Mouse (Mus musculus) naive thymus-derived CD4-positive, alpha-beta T cell, adult 2 months (primary cell): ENCODE data around the gene Lrrd1.
"Not testable (repeated sequence)": the region's sequence is repeated elsewhere in the genome, so short reads cannot be mapped to it uniquely, and the experiment has no call there.

Experiments
- DNase-seq: peaks from one replicate; pipeline ENCODE4 v3.0.0-alpha.2; 2011; ENCODE audit warnings: low read depth

The Lrrd1 gene

DNA sequence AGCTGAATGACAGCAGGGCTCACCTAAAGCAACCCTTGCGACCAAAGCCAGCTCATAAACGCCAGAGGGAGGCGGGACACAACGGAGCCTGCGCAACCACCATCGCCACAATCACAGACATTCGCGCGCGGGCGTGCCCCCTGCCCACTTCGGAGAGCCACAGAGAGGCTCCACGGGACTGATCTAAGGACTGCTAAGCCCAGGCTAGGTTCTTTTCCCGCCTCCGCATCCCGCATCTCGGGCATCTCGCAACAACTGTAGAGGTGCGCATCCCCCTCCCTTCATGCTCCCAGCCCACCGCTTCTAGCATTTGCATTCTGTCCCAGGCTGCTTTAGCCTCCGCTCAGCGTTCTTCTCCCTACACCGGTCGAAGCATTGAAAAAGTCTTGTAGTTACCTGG is at the start of gene Lrrd1:
TSS of gene Lrrd1 (plus strand) at position 148 of the 400 bp plus-strand sequence.
- no peak for DNase-seq

GRCm38 (mm10) chr5:3797101-3797500 is 47.9 kb upstream of the Lrrd1 start:
- DNase-seq, result not testable (repeated sequence)

DNA sequence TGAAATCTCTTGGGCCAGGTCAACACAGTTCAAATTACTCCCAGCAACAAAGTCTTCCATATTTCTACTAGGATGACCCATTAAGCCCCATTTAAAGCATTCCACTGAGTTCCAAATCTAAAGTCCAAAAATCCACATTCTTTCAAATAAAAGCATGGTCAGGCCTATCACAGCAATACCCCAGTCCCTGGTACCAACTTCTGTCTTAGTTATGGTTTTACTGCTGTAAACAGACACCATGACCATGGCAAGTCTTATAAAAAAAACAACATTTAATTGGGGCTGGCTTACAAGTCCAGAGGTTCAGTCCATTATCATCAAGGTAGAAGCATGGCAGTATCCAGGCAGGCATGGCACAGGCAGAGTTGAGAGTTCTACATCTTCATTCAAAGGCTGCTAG is 46.3 kb upstream of the Lrrd1 start:
- not testable (repeated sequence) for DNase-seq

GRCm38 (mm10) chr5:3800041-3800440 is 44.9 kb upstream of the Lrrd1 start:
- peak; percentile 8 for DNase-seq

- DNase-seq, result peak; percentile 50
These were observed 44.1 kb upstream of the Lrrd1 start for GRCm38 (mm10) chr5:3800881-3801280.

DNA sequence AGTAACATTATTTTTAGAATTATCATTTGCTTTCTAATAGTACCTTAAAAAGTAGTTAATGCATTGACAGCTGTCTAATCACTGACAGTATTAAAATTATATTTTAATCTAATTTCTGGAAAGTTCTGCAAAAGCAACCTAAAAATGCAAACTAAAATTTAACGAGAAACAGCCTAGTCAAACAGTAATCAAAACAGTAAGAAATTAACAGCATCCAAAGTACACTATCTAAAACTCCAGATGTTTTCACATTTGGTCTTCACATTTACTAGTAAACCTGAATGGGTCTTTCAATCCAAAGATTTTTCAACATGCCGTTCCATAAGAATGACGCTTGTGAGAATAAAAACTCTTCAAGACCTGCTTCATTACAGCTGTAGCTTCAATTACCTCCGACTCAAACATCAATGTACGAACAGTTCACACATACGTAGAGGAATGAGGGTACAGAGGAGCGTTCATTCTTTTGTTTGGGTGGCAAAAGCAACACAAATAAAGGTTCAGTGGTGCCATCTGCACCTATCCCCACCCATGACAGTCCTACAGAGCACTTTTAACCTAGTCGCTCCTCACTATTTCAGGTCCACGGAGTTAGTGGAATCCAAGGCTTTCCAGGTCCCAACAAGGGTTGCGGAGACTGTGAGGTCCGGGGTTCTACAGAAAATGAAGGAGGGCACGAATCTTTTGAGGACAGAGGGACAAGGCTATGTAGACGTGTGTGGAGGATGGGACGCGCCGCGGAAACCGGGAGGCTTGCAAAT is 43.1 kb upstream of the Lrrd1 start:
- DNase-seq, result no peak

GRCm38 (mm10) chr5:3802433-3803291 is 42.3 kb upstream of the Lrrd1 start, which contains the start of the genes Ankib1 and Krit1:
Gene Ankib1 (minus strand): TSS chr5:3802925.
Gene Krit1 (plus strand): TSS chr5:3803184.
- peak; percentile 90 for DNase-seq

DNA sequence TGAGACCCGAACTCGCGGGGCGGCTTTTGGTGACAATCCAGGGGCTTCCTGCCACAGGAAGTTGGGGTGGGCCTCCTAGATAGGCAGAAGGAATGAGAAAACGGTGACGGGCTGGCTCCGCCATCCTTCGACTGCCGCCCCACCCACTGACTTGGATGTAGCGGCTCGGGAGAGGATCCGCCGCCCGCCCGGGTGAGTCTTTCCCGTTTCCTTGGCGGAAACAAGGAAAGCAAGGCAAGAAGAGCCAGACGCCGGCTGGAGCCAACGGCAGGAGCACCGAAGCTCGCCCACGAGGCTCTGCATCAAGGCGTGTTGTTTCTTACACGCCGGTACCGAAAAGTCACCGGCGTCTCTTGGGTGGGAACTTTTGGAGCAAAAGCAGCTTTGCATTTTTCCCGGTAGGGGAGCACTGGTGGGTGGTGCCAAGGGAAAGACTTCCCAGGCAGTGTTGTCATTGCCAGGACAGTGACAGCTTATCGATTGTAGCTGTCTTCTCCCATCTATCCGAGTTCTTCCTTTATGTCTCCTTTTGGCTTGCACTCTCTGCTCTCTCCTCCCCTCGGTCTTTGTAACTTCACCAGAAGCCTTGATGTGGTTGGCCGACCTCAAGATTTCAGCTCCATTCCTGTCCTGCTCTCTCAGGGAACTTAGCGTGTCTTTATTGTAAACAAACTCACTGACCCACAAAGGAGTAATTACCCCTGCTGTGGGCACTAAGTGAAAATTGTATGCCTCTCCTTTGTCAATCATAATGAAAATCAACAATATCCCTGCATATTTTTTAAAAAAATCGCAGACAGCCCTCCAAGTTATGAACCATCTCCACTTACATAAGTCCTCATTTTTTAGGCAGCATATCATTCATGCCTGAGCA is 41.4 kb upstream of the Lrrd1 start:
- peak; percentile 56 for DNase-seq

GRCm38 (mm10) chr5:3808472-3808871 is 36.5 kb upstream of the Lrrd1 start:
- DNase-seq, result no peak

- DNase-seq, result no peak
These were observed 10.9 kb upstream of the Lrrd1 start for GRCm38 (mm10) chr5:3834107-3834506.

DNA sequence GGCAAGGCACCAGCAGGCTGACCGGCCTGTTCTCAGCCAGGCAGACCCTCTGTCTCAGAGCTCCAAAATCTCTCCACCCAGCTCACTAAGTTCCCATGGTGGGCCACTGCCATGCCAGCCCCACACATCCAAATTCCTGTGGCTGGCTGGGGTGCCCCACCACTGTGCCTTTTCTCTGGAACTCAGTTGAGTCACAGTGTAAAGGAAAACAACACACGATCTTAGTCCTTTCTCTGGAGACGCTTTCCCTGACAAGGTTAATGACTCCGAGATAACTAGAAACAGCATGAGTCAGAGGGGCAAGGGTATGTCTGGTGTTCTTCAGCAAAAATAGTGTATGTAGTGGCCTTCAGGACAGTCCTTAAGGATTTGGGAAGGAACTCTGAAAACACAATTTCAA is 25.2 kb downstream of the Lrrd1 start:
- no peak for DNase-seq

DNA sequence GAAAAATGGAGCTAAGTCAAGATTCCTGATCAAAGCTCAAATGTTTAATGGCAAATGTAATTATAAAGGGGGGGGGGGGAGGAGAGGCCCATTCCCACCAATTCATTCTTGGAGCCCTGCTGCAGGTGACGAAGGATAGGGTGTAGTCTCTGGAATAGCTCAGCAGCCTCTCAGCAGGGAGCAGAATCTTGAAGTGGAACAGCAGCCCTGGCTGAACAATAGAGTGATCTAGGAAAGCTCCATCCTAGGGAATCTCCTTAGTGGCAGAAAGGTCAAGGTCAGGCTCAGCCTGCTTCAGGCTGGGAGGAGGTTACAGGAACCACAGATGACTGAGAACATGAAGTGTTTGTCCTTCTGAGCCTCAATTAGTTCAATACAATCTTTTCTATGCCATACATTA is 27.4 kb downstream of the Lrrd1 start:
- DNase-seq, result no peak

GRCm38 (mm10) chr5:3873485-3873884 is 28.5 kb downstream of the Lrrd1 start:
- no peak for DNase-seq

- peak; percentile 35 for DNase-seq
These were observed 41.9 kb downstream of the Lrrd1 start for GRCm38 (mm10) chr5:3886862-3887261.

GRCm38 (mm10) chr5:3889201-3889600 is 44.2 kb downstream of the Lrrd1 start:
- DNase-seq, result no peak

DNA sequence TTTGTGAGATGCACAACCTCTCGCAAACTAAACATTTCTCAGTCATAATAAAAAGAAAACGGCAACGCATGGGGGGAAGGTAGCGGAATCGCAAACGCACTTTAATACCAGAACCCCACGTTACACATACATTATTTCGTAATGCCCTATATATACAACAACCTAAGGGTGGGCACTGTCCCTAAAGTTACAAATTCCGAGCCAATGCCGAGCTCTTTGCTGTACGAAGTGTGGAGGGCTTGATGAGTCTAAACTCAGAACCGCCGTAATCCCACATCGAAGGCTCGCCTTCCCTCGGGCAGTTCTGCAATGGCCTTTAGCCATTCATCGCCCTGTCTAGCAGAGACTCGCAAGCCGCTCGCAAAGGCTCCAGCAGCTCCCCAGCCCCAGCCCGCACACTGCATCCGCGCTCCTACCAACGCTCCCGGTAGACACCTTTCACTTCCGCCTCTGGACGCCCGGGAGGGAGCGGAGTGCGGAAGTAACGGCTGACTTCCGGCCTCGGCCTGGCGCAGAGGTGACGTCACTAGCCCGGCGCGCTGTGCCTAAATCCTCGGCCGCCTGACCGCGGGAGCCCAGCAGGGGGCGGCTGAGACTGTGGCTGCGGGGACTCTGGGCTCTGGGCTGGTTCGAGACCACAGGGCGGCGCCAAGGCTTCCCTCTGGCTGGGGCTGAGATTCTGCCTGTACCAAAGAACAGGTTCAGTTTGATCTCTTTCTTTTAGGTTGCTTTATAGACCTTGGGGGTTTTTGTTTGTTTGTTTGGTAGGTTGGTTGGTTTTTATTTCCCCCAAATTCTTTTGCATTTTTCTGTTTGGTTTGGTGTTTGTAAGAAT is 48.7 kb downstream of the Lrrd1 start, which contains the start of gene Mterf1a:
TSS of gene Mterf1a (minus strand) at position 475 of the 835 bp plus-strand sequence.
- DNase-seq, result peak; percentile 62

GRCm38 (mm10) chr5:3894294-3894619 is 49.3 kb downstream of the Lrrd1 start:
- DNase-seq, result not testable (repeated sequence)

- no peak for DNase-seq
These were observed 60.5 kb downstream of the Lrrd1 start for GRCm38 (mm10) chr5:3905471-3905870.
